Mouse (Mus musculus) spleen, adult 2 months (tissue): ENCODE measurements around the gene Ankar.

Experiments used
- CTCF ChIP-seq: fragments of 200-500 bp; IDR thresholded peaks from 2 replicates; pipeline ENCODE4 v1.5.1; 2011; ENCODE audit warnings: mild to moderate bottlenecking, inconsistent platforms; ENCODE audit not compliant: insufficient read depth, insufficient read length, insufficient replicate concordance; ENCODE audit errors: extremely low read depth
- POLR2A ChIP-seq: fragments of 200-500 bp; IDR thresholded peaks from 2 replicates; pipeline ENCODE4 v1.6.1; 2011; ENCODE audit warnings: low read depth, low read length, inconsistent platforms

DNA sequence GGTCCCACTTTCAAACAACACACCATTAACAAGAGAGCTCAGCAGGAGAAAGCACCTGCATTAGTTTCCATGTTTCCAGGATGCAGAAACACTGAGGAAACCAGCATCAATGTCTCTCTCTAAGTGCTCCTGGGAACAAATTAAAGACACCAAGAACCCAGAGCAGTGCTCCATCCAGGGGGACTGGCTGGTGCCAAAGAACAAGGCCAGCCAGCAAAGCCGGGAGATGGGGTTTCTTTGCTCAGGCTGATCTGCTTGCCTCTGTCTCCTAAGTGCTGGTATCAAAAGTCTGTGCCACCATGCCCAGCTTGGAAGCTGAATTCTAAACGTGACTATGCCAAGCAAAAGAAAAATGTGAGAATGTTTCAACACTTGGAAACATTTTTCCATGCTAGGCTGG is 16.0 kb upstream of the Ankar start:
- TF ChIP-seq CTCF, result no peak
- no peak for TF ChIP-seq POLR2A
